Mouse (Mus musculus) embryo, embryonic 10.5 days (tissue): ENCODE data around the gene Shisa9.

Experiments used
- DNase-seq: peaks from one replicate; pipeline ENCODE4 v3.0.0-alpha.2; 2015; ENCODE audit warnings: low spot score

Shisa9 gene

GRCm38 (mm10) chr16:12315627-12316026 lies 331.7 kb downstream of the Shisa9 start:
- DNase-seq = no peak
